Mouse (Mus musculus) midbrain, embryonic 13.5 days (tissue): ENCODE results near the gene Dnaja3. TPM values are rescaled to one million over a fixed set of nuclear protein-coding genes. Genes with fewer than 3 reads are reported as not detected.
"Not testable (repeated sequence)": the region's sequence is repeated elsewhere in the genome, so short reads cannot be mapped to it uniquely, and the experiment has no call there.

ENCODE experiments used
- ATAC-seq: fragments of 200-750 bp; cut with Nextera tagmentation; 2 replicates; pipeline ENCODE4 v1.8.0; 2017; ENCODE audit warnings: mild to moderate bottlenecking, moderate TSS enrichment, moderate library complexity
- H3K27ac ChIP-seq: fragments of 300-500 bp; sonication (generic); 2 replicates; pipeline ENCODE4 v1.5.1; 2015; ENCODE audit warnings: inconsistent platforms, mild to moderate bottlenecking, moderate library complexity
- H3K27me3 ChIP-seq: fragments of 300-500 bp; sonication (generic); 2 replicates; pipeline ENCODE4 v1.6.1; 2015; ENCODE audit warnings: mild to moderate bottlenecking, inconsistent platforms
- H3K36me3 ChIP-seq: fragments of 300-500 bp; sonication (generic); 2 replicates; pipeline ENCODE4 v1.6.1; 2015; ENCODE audit warnings: mild to moderate bottlenecking, inconsistent platforms
- H3K4me1 ChIP-seq: fragments of 300-500 bp; sonication (generic); replicated peaks from 2 replicates; pipeline ENCODE4 v1.6.1; 2015; ENCODE audit warnings: inconsistent platforms
- H3K4me2 ChIP-seq: fragments of 300-500 bp; sonication (generic); replicated peaks from 2 replicates; pipeline ENCODE4 v1.6.1; 2015; ENCODE audit warnings: moderate library complexity, mild to moderate bottlenecking, inconsistent platforms
- H3K4me3 ChIP-seq: fragments of 300-500 bp; sonication (generic); replicated peaks from 2 replicates; pipeline ENCODE4 v1.5.1; 2015; ENCODE audit warnings: mild to moderate bottlenecking, inconsistent platforms
- H3K9ac ChIP-seq: fragments of 300-500 bp; sonication (generic); replicated peaks from 2 replicates; pipeline ENCODE4 v1.6.1; 2015; ENCODE audit warnings: mild to moderate bottlenecking, inconsistent platforms
- H3K9me3 ChIP-seq: fragments of 300-500 bp; sonication (generic); 2 replicates; pipeline ENCODE4 v1.6.1; 2016; ENCODE audit warnings: mild to moderate bottlenecking, inconsistent platforms
- whole genome bisulfite sequencing: fragments of 180-500 bp; shearing (Covaris S2); methylation state at CpG from one replicate; pipeline ENCODE4 v1.1.7; 2015; 5-methylcytosine and 5-hydroxymethylcytosine counted together
- polyA plus RNA-seq: library from polyadenylated mRNA; unstranded; fragments of >200 nt; fragmentation: Nextera tagmentation; extraction: Ambion mirVana; gene quantifications from 2 replicates; pipeline ENCODE4 v1.2.1, GENCODE M21; 2015

Dnaja3 gene
- polyA plus RNA-seq, 1 experiment from 2014 or later: 54.3 TPM

- not testable (repeated sequence) for H3K27me3 ChIP-seq, H3K27ac ChIP-seq
- WGBS: 79% methylated on average over 3 of the region's 3 CpGs
Measured at GRCm38 (mm10) chr16:4680922-4681455, 41.2 kb downstream of the Dnaja3 start.

GRCm38 (mm10) chr16:4682628-4683179 is 42.9 kb downstream of the Dnaja3 start:
- H3K9ac ChIP-seq: no peak overlapping the region
- ATAC-seq: no peak
- H3K27ac ChIP-seq: no peak overlapping the region
- no peaks in the 10 kb centered on the region for H3K9me3 ChIP-seq
- H3K27me3 ChIP-seq: no peaks in the 10 kb centered on the region
- H3K4me2 ChIP-seq: peak overlapping the region; percentile 94
- H3K36me3 ChIP-seq: peaks cover 7% of the 10 kb centered on the region; the same call in 1 of the 2 replicates
- 73% methylated on average over 4 of the region's 4 CpGs for WGBS
- H3K4me3 ChIP-seq: peak overlapping the region; percentile 96; the same call in 1 of the 2 replicates
- H3K4me1 ChIP-seq: peaks cover 30% of the 10 kb centered on the region

More at GRCm38 (mm10) chr16:4680922-4681455, 41.2 kb downstream of the Dnaja3 start:
- H3K9me3 ChIP-seq, ATAC-seq, H3K36me3 ChIP-seq, H3K9ac ChIP-seq, H3K4me3 ChIP-seq, H3K4me2 ChIP-seq: not testable (repeated sequence)
- H3K4me1 ChIP-seq: peaks cover 30% of the 10 kb centered on the region

GRCm38 (mm10) chr16:4683193-4683580 is 43.4 kb downstream of the Dnaja3 start:
- peak overlapping the region; percentile 75 for H3K27ac ChIP-seq
- ATAC-seq: no peak
- WGBS: 33% methylated on average over 9 of the region's 9 CpGs
- peaks cover 11% of the 10 kb centered on the region for H3K36me3 ChIP-seq
- peak overlapping the region; percentile 95 for H3K9ac ChIP-seq
- H3K27me3 ChIP-seq: no peaks in the 10 kb centered on the region
- H3K4me1 ChIP-seq: peaks cover 30% of the 10 kb centered on the region
- no peaks in the 10 kb centered on the region for H3K9me3 ChIP-seq
- H3K4me2 ChIP-seq: peak overlapping the region; percentile 94
- H3K4me3 ChIP-seq: peak overlapping the region; percentile 96

- Histone ChIP-seq H3K36me3 (peaks cover 15% of the 10 kb centered on the region), H3K27me3 (no peaks in the 10 kb centered on the region), H3K9me3 (no peaks in the 10 kb centered on the region), H3K4me3 (peak overlapping the region; percentile 96), H3K4me2 (peak overlapping the region; percentile 94), H3K9ac (peak overlapping the region; percentile 95), H3K4me1 (peaks cover 26% of the 10 kb centered on the region), H3K27ac (peak overlapping the region; percentile 75)
- under 1% methylated on average over 54 of the region's 54 CpGs for WGBS
- ATAC-seq: peak; percentile 89
Measured at GRCm38 (mm10) chr16:4683581-4684456, 44.0 kb downstream of the Dnaja3 start.

- Histone ChIP-seq H3K4me2 (peak overlapping the region; percentile 94), H3K9ac (peak overlapping the region; percentile 95), H3K27ac (peak overlapping the region; percentile 75; the same call in 1 of the 2 replicates), H3K27me3 (no peaks in the 10 kb centered on the region), H3K9me3 (no peaks in the 10 kb centered on the region), H3K4me3 (peak overlapping the region; percentile 96), H3K4me1 (peaks cover 21% of the 10 kb centered on the region), H3K36me3 (peaks cover 21% of the 10 kb centered on the region)
- 2% methylated on average over 9 of the region's 9 CpGs for WGBS
- ATAC-seq: 0 out of 2 replicates have a peak, but pooled peaks have one; percentile 1
Measured at GRCm38 (mm10) chr16:4684457-4684791, 44.6 kb downstream of the Dnaja3 start.

- WGBS: 97% methylated on average over 4 of the region's 4 CpGs
- H3K27ac ChIP-seq, H3K27me3 ChIP-seq, H3K4me2 ChIP-seq, H3K9me3 ChIP-seq, H3K4me3 ChIP-seq, H3K9ac ChIP-seq, ATAC-seq: not testable (repeated sequence)
- peaks cover 67% of the 10 kb centered on the region for H3K36me3 ChIP-seq
- peaks cover 13% of the 10 kb centered on the region for H3K4me1 ChIP-seq
Measured at GRCm38 (mm10) chr16:4689371-4689770, 49.6 kb downstream of the Dnaja3 start.

GRCm38 (mm10) chr16:4701211-4701610 is 61.4 kb downstream of the Dnaja3 start:
- H3K27ac ChIP-seq: no peak overlapping the region
- no peak overlapping the region for H3K4me3 ChIP-seq
- H3K4me1 ChIP-seq: no peaks in the 10 kb centered on the region
- H3K9me3 ChIP-seq: no peaks in the 10 kb centered on the region
- no peaks in the 10 kb centered on the region for H3K27me3 ChIP-seq
- WGBS: 90% methylated on average over 3 of the region's 3 CpGs
- no peak overlapping the region for H3K4me2 ChIP-seq
- no peak overlapping the region for H3K9ac ChIP-seq
- H3K36me3 ChIP-seq: peaks cover 98% of the 10 kb centered on the region
- no peak for ATAC-seq

- Histone ChIP-seq H3K27me3 (no peaks in the 10 kb centered on the region), H3K4me2 (no peak overlapping the region), H3K27ac (no peak overlapping the region), H3K4me3 (no peak overlapping the region), H3K36me3 (peaks cover 96% of the 10 kb centered on the region), H3K4me1 (no peaks in the 10 kb centered on the region), H3K9me3 (no peaks in the 10 kb centered on the region), H3K9ac (no peak overlapping the region)
- WGBS: 73% methylated on average over 1 of the region's 1 CpGs
- no peak for ATAC-seq
Measured at GRCm38 (mm10) chr16:4702646-4703045, 62.9 kb downstream of the Dnaja3 start.

GRCm38 (mm10) chr16:4705541-4705940 is 65.8 kb downstream of the Dnaja3 start:
- Histone ChIP-seq H3K27me3 (no peaks in the 10 kb centered on the region), H3K27ac (no peak overlapping the region), H3K9me3 (no peaks in the 10 kb centered on the region), H3K9ac (no peak overlapping the region), H3K4me1 (no peaks in the 10 kb centered on the region), H3K36me3 (peaks cover 83% of the 10 kb centered on the region), H3K4me3 (no peak overlapping the region), H3K4me2 (no peak overlapping the region)
- WGBS: 73% methylated on average over 4 of the region's 4 CpGs
- no peak for ATAC-seq

- WGBS: 90% methylated on average over 4 of the region's 4 CpGs
- Histone ChIP-seq H3K27me3 (no peaks in the 10 kb centered on the region), H3K9me3 (no peaks in the 10 kb centered on the region), H3K36me3 (peaks cover 84% of the 10 kb centered on the region), H3K4me3 (no peak overlapping the region), H3K4me1 (no peaks in the 10 kb centered on the region), H3K27ac (no peak overlapping the region), H3K9ac (no peak overlapping the region), H3K4me2 (no peak overlapping the region)
- no peak for ATAC-seq
Measured at GRCm38 (mm10) chr16:4711173-4711572, 71.4 kb downstream of the Dnaja3 start.

GRCm38 (mm10) chr16:4713861-4714710 is 74.3 kb downstream of the Dnaja3 start:
- WGBS: 96% methylated on average over 17 of the region's 17 CpGs
- H3K4me1 ChIP-seq: peaks cover 10% of the 10 kb centered on the region
- ATAC-seq: no peak
- no peak overlapping the region for H3K4me2 ChIP-seq
- no peaks in the 10 kb centered on the region for H3K9me3 ChIP-seq
- no peaks in the 10 kb centered on the region for H3K27me3 ChIP-seq
- no peak overlapping the region for H3K9ac ChIP-seq
- H3K27ac ChIP-seq: no peak overlapping the region
- no peak overlapping the region for H3K4me3 ChIP-seq
- H3K36me3 ChIP-seq: peaks cover 61% of the 10 kb centered on the region
